Mouse (Mus musculus) left cerebral cortex, postnatal 36 days (tissue): ENCODE data around the gene Polr2b. TPM values are rescaled to one million over a fixed set of nuclear protein-coding genes. Genes with fewer than 3 reads are reported as not detected.

Experiments
- DNase-seq, 2 experiments: peaks; one replicate each; pipeline ENCODE4 v3.0.0; 2021 to 2022; ENCODE audit warnings: low spot score in 2 of 2, mixed read lengths in 1 of 2
- intact Hi-C: fragments of 180-260 bp; cut with DNase I; formaldehyde crosslinking; loops from one replicate; pipeline ENCODE4 v1.15.1; 2025
- total RNA-seq, 2 experiments: library from RNA; stranded (reverse); gene quantifications; 2 replicates each; pipeline ENCODE4 v1.2.3; 2021

The Polr2b gene
- total RNA-seq, result 10 to 100 TPM; 45.6 to 45.8 TPM

GRCm38 (mm10) chr5:77309924-77310772 lies at the start of gene Polr2b, which contains the start of gene Noa1:
Gene Polr2b (plus strand): TSS chr5:77310147.
Gene Noa1 (minus strand): TSS chr5:77310084.
- DNase-seq, result peak; percentile 98 to 100
- intact Hi-C loops, result loop anchor here (1.0 kb wide), 1 partner anchor 44 kb away; no protein-coding TSS in a partner anchor

- DNase-seq, result no peak
- intact Hi-C loops, result no loop called here
These were observed 48.8 kb upstream of the Polr2b start for GRCm38 (mm10) chr5:77261137-77261536.

- DNase-seq, result no peak
- intact Hi-C loops, result no loop called here
These were observed 47.8 kb upstream of the Polr2b start for GRCm38 (mm10) chr5:77262105-77262504.

- peak; percentile 33 to 42 for DNase-seq
- intact Hi-C loops, result no loop called here
These were observed 44.8 kb upstream of the Polr2b start, which contains the start of gene Rest for GRCm38 (mm10) chr5:77265081-77265670. Gene Rest (plus strand): TSS chr5:77265491.

- DNase-seq, result peak; percentile 28 to 50
- intact Hi-C loops, result loop anchor here (1.0 kb wide), 1 partner anchor 45 kb away; the partner anchor contains the start of genes Noa1 and Polr2b
These were observed 44.3 kb upstream of the Polr2b start for GRCm38 (mm10) chr5:77265671-77266065.

- intact Hi-C loops, result loop anchor here (1.0 kb wide), 1 partner anchor 44 kb away; the partner anchor contains the start of genes Noa1 and Polr2b
- DNase-seq, result peak; percentile 38 to 43
These were observed 43.7 kb upstream of the Polr2b start for GRCm38 (mm10) chr5:77266066-77266885.

GRCm38 (mm10) chr5:77266886-77267401 lies 43.0 kb upstream of the Polr2b start:
- no peak for DNase-seq
- intact Hi-C loops, result loop anchor here (1.0 kb wide), 1 partner anchor 43 kb away; the partner anchor contains the start of genes Noa1 and Polr2b

GRCm38 (mm10) chr5:77267441-77267840 lies 42.5 kb upstream of the Polr2b start:
- no peak for DNase-seq
- intact Hi-C loops, result no loop called here

- intact Hi-C loops, result no loop called here
- DNase-seq, result no peak
These were observed 41.9 kb upstream of the Polr2b start for GRCm38 (mm10) chr5:77267957-77268624.

GRCm38 (mm10) chr5:77269399-77269798 lies 40.5 kb upstream of the Polr2b start:
- intact Hi-C loops, result no loop called here
- no peak for DNase-seq

- intact Hi-C loops, result no loop called here
- no peak for DNase-seq
These were observed 36.8 kb upstream of the Polr2b start for GRCm38 (mm10) chr5:77273151-77273550.

GRCm38 (mm10) chr5:77275950-77276349 lies 34.0 kb upstream of the Polr2b start:
- intact Hi-C loops, result no loop called here
- DNase-seq, result no peak

GRCm38 (mm10) chr5:77277204-77277603 lies 32.7 kb upstream of the Polr2b start:
- intact Hi-C loops, result no loop called here
- no peak for DNase-seq

- no peak for DNase-seq
- intact Hi-C loops, result no loop called here
These were observed 28.3 kb upstream of the Polr2b start for GRCm38 (mm10) chr5:77281518-77282174.

GRCm38 (mm10) chr5:77282242-77282641 lies 27.7 kb upstream of the Polr2b start:
- intact Hi-C loops, result no loop called here
- no peak for DNase-seq

GRCm38 (mm10) chr5:77285685-77286084 lies 24.3 kb upstream of the Polr2b start:
- intact Hi-C loops, result no loop called here
- no peak for DNase-seq

- DNase-seq, result no peak
- intact Hi-C loops, result no loop called here
These were observed 23.0 kb upstream of the Polr2b start for GRCm38 (mm10) chr5:77286904-77287303.

- DNase-seq, result no peak
- intact Hi-C loops, result no loop called here
These were observed 22.0 kb upstream of the Polr2b start for GRCm38 (mm10) chr5:77287901-77288300.

GRCm38 (mm10) chr5:77289686-77290085 lies 20.3 kb upstream of the Polr2b start:
- intact Hi-C loops, result no loop called here
- no peak for DNase-seq
